Mouse (Mus musculus) forelimb bud, embryonic 11.5 days (tissue): ENCODE data around the gene Rad9a.

Experiments used
- DNase-seq: peaks from one replicate; pipeline ENCODE4 v3.0.0-alpha.2; 2012; ENCODE audit warnings: low read depth, low spot score

Rad9a gene

DNA sequence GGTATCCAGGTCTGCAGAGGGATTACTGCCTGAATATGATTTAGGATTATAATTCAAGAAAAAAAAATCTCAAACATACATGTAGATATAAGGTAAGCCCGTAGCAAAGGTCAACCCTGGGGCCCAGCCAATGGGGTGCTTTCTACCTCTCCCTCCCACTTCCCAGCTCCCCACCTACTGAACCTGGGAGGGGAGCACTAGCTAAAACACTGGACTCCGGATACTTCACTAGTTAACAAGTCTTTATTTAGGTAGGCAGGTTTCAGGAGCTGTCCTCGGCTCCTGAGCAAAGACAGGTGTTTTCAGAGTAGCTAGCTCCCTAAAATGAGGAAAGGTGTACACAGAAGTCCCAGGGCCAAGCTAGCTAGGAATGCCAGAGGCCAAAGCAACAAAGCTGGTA lies 37.4 kb downstream of the Rad9a start:
- DNase-seq = no peak

- DNase-seq = no peak
Observed at GRCm38 (mm10) chr19:4163543-4163887, 37.9 kb downstream of the Rad9a start.

DNA sequence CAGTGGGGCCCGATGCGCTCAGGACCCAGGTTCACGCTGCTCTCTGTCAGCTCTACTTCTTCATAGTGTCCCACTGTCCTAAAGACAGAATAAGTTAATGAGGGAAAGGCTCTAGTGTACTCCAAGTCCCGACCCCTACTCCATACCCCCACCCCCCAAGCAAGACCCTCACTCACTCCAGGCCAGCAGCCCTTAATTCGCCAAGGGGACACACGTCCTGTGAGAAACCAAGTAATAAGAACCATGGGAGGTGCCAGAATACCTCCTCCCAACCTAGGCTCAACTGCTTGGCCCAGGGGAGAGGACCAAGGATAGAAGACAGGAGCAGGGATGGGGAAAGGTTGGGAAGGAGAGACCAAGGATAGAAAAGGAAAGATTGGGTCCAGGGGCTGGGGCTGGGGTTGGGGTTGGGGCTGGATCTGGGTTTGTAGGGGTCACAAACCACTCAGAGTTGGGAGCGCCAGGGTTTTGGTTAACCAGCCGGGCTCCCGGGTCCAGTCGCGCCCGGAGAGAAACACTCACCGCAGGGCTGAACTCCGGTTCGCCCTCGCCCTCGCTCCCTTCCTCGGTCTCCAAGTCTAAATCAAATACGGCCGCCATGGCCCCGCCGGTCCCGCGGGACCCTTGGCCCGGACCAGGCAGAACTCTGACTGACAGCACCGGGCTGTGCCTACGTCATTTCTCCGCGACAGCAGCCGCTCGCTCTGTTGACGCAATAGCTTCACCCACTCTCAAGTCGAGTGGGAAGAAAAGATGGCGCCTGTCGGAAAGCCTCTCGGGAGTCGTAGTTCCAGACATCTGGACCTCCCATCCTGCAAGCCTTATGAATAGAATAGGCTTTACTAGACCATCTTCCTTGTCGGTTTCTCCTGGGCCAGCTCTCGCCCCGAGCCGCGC lies 38.6 kb downstream of the Rad9a start, which contains the start of gene Rps6kb2:
Rps6kb2 (minus strand) TSS at position 709 of the 897 bp plus-strand sequence.
- peak; percentile 94 for DNase-seq

GRCm38 (mm10) chr19:4159049-4159448 lies 42.4 kb downstream of the Rad9a start:
- DNase-seq = no peak

DNA sequence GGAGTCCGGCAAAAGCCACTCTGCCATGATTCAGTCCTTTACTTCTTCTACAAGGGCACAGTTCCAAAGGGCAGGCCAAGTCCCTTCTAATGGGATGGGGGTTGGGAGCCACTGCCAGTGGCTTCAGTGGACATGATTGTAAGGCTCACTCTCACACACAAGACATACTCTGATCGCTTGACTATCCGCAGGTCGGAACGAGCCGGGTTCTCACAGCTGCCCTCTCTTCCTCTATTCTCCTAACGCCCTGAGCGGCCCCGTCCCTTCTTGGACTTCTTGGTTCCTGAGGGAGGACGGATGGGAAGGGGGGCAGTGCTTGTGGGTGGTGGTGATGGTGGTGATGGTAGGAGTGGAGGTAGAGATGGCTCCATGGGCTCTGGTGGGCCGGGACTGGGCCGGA lies 44.7 kb downstream of the Rad9a start:
- DNase-seq = no peak

- no peak for DNase-seq
Observed at GRCm38 (mm10) chr19:4156073-4156579, 45.3 kb downstream of the Rad9a start.

DNA sequence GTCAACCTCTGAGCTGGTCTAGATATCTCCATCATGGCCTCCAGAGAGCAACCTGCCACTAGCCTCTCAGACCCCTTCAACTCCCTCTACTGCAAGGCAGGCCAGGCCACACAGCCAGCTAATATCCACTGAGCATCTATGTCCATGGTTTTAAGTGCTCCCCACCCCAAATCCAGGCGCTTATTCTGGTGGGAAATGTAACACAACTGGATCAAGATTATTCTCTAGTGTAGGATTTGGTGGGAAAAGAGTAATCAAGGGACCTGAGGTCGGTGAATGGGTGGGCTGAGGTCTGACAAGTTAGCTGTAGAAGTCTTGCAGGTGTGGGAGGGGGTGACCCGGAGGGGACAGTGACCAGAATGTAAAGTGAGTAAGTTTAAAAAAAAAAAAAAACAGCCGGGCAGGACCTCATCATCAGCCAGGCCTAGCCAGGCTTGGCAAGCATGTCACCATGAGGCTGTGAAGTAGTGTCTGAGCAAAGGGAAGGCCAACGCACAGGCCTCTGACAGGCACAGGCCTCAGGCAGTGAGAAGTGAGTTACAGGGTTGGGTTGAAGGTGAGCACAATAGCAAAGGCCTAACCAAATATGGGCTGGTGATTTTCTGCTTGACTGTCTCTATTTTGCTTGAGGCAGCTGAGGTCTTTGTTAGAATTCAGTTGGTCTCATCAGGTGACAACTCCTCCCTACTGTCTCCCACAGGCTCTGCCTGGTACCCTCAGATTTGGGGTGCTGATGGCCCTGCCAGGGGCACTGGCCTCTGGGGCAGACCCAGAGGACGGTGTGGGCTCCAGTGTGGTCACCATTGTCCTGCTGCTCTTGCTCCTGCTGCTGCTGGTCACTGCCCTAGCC lies 46.0 kb downstream of the Rad9a start:
- DNase-seq = no peak

GRCm38 (mm10) chr19:4154437-4155222 lies 46.8 kb downstream of the Rad9a start:
- no peak for DNase-seq

DNA sequence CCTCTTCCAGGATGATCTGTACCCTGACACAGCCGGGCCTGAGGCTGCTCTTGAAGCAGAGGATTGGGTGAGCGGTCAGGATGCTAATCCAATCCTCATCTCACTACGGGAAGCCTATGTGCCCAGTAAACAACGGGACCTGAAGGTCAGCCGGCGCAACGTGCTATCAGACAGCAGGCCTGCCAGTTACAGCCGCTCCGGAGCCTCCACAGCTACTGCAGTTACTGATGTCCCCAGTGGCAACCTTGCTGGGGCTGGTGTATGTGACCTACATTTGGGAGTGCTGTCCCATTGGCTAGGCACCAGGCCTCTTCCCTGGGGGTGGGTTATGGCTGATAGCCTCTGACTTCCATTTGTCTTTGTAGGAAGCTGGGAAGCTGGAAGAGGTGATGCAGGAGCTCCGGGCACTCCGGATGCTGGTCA lies 48.2 kb downstream of the Rad9a start, which contains the start of gene Ptprcap:
Ptprcap (plus strand) TSS at position 373 of the 423 bp plus-strand sequence.
- DNase-seq = no peak

DNA sequence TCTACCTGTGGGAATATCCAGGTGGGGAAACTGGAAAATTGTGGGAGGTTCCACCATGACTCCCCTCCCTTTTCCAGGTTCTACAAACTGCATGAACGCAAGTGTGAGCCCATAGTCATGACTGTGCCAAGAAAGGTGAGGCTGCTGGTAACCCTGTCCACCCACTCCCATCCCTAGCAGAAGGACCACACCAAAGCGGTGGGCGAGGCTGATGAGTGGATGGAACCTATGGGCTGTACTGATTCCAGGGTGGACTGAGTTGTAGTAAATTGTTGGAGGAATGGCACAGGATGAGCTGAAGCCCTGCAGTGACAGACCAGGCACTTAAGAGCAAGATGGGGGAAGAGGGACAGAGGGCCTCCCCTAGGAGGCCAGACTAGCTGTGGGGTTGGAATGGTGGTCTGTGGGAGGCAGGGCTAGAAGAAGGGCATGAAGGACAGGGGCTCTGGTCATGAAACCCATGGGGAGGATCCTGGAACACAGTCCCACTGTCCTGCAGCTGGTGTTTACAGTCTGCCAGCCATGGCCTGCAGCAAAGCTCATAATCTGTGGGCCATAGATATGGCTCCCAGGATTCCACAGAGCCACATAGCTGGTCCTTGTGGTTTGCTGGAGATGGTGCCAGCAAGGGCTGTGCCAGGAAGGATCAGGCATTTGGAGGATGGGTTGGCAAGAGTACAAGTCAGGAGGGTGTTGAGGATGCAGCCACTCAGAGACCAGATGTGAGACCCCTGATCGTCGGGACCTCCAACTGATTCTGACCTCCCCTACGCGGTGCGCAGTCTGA lies 48.8 kb downstream of the Rad9a start:
- DNase-seq = no peak

DNA sequence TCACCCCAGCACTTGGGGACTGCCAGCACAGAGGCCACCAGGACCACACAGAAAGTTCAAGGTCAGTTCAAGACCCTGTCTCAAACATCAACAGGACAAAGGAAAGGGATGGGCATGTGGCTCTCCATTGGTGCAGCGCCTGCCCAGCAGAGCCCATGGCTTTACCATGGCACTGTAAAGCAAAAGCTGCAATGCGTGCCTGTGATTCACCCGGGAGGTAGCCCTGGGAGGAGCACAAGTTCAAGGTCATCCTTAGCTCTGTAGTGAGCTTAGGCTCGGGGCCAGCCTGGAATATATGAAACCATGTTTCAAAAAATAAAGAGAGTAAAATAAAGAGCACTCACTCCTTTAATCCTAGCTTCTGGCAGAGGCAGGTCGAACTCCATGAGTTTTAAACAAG lies 49.6 kb downstream of the Rad9a start:
- no peak for DNase-seq

GRCm38 (mm10) chr19:4151488-4151860 lies 50.0 kb downstream of the Rad9a start:
- DNase-seq = no peak

DNA sequence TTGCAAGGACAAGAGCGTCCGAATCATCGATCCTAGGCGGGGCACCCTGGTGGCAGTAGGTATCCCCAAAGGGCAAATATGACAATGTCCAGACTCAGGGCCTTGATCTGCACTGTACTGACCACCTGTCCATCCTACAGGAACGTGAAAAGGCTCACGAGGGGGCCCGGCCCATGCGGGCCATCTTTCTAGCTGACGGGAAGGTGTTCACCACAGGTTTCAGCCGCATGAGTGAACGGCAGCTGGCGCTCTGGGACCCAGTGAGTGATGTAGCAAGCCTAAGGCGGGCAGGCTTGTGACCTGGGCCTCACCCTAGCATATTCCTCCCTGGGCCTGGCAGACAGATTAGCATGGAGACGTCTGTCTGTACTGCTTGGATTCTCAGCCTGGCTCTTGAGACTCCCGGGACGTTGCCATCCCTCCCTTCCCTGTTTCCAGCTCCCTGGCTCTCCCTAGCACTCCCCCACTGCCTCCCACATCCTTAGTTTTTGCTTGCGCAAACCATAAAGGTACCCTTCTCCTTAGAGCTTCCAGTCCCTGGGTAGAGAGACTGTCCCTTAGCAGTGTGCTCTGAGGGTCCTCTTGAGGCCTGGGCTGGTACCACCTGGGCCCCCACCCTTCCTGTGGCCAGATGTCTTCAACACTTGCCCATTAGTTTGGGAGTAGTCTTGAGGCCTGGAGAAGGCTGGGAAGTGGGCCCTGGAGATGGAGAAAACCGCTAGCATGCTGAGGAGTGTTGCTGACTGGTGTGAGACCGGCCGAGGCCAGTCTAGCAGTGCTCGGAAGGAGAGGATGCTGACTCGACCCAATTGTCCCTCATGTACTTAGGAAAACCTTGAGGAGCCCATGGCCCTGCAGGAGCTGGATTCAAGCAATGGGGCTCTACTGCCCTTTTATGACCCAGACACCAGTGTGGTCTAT lies 50.6 kb downstream of the Rad9a start:
- DNase-seq = no peak

- no peak for DNase-seq
Observed at GRCm38 (mm10) chr19:4149764-4150461, 51.5 kb downstream of the Rad9a start.

GRCm38 (mm10) chr19:4149283-4149682 lies 52.2 kb downstream of the Rad9a start:
- no peak for DNase-seq

DNA sequence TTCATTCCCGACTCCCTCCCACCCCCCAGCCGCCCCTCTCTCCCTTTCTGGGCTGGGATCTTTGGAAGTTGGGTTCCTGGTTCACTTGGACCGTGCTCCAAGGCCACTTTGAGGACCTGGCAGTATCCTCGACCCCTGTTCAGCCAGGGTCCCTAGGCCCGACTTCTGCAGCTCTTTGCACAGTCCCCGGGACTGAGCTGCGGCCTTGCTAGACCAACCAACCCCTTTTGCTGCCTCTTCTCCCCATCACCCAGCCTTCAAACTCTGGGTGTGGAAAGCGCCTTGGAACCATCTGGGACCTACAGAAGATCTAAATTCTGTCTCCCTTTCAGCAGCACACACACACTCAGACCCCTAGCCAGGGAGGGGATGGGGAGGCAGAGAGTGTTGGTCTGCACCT lies 52.6 kb downstream of the Rad9a start:
- no peak for DNase-seq

DNA sequence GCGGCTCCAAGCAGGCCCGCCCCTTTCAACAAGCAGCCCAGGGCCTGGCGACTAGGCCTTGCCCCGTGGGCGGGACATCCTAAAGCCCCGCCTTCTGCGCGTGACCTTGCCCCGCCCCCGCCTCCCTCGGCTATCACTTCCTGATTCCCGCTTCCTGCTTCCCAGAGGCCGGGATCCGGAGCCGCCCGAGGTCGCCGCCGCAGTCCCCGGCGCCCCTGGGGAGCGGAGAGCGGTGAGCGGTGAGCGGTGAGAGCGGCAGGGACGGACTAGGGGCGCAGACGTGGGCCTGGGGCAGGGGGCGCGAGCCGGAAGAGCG lies 53.0 kb downstream of the Rad9a start, which contains the start of gene Coro1b:
Coro1b (plus strand) TSS at position 129 of the 316 bp plus-strand sequence.
- peak; percentile 87 for DNase-seq

DNA sequence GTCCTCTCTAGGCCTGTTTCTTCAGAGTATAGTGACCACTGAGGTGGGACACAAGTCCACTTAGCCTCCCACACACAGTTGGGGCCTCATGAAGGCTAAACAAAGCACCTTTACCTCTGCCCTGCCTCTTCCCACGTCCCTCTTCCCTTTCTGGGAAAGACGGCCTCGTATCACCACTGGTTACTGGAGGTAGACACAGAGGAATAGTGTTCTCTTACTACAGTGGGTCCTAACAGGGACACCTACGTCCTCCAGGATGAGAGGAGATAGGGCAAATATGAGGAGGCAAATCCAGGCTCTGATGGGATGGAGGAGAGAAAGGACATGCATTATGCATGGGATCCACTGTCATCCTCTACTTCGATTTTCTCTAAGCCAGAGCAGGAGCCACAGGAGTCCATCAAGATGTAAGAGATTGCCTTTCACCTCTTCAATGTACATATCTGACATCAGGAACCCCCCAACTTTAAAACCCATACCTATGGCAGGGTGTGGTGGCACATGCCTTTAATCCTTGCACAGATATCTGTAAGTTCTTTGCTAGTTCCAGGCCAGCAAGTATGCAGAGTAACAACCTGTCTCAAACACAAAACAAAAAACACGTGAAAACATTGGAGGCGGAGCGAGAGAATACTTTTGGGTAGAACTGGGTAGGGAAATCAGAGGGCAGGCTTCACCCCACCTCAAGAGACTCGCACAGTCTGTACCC lies 53.5 kb downstream of the Rad9a start:
- DNase-seq = no peak
